Mouse (Mus musculus) limb, embryonic 11.5 days (tissue): ENCODE measurements around the gene Mrpl58. TPM values are rescaled to one million over a fixed set of nuclear protein-coding genes. Genes with fewer than 3 reads are reported as not detected.

Source experiments
- ATAC-seq: fragments of 200-750 bp; cut with Nextera tagmentation; 2 replicates; pipeline ENCODE4 v1.8.0; 2017; ENCODE audit warnings: low read depth; ENCODE audit not compliant: insufficient number of reproducible peaks, low FRiP score, low TSS enrichment
- DNase-seq: peaks from one replicate; pipeline ENCODE4 v3.0.0-alpha.2; 2015; ENCODE audit warnings: low spot score
- H3K27ac ChIP-seq: fragments of 300-500 bp; sonication (generic); replicated peaks from 2 replicates; pipeline ENCODE4 v1.5.1; 2014; ENCODE audit warnings: low read depth, mild to moderate bottlenecking, low read length
- H3K27me3 ChIP-seq: fragments of 300-500 bp; sonication (generic); 2 replicates; pipeline ENCODE4 v1.6.1; 2014; ENCODE audit warnings: mild to moderate bottlenecking, low read length, mixed read lengths; ENCODE audit not compliant: control insufficient read depth, insufficient read depth
- H3K36me3 ChIP-seq: fragments of 300-500 bp; sonication (generic); 2 replicates; pipeline ENCODE4 v1.6.1; 2014; ENCODE audit warnings: mild to moderate bottlenecking, low read length, moderate library complexity, mixed read lengths; ENCODE audit not compliant: control insufficient read depth, insufficient read depth
- H3K4me1 ChIP-seq: fragments of 300-500 bp; sonication (generic); 2 replicates; pipeline ENCODE4 v1.6.1; 2014; ENCODE audit warnings: low read length, mixed read lengths; ENCODE audit not compliant: control insufficient read depth, insufficient read depth
- H3K4me2 ChIP-seq: fragments of 300-500 bp; sonication (generic); 2 replicates; pipeline ENCODE4 v1.6.1; 2014; ENCODE audit warnings: low read depth, mild to moderate bottlenecking, moderate library complexity; ENCODE audit not compliant: severe bottlenecking
- H3K4me3 ChIP-seq: fragments of 300-500 bp; sonication (generic); 2 replicates; pipeline ENCODE4 v1.5.1; 2014; ENCODE audit warnings: low read depth, low read length
- H3K9ac ChIP-seq: fragments of 300-500 bp; sonication (generic); 2 replicates; pipeline ENCODE4 v1.6.1; 2014; ENCODE audit warnings: mild to moderate bottlenecking, low read length
- H3K9me3 ChIP-seq: fragments of 300-500 bp; sonication (generic); 2 replicates; pipeline ENCODE4 v1.6.1; 2016; ENCODE audit warnings: low read length; ENCODE audit not compliant: control insufficient read depth
- WGBS: fragments of 180-500 bp; shearing (Covaris S2); extraction: QIAGEN DNeasy Blood & Tissue Kit; methylation state at CpG from one replicate; pipeline ENCODE4 v1.1.7; 2014; 5-methylcytosine and 5-hydroxymethylcytosine counted together
- polyA plus RNA-seq: library from polyadenylated mRNA; unstranded; fragments of >200 nt; fragmentation: Nextera tagmentation; extraction: Ambion mirVana; gene quantifications from 2 replicates; pipeline ENCODE4 v1.2.1, GENCODE M21; 2014

Gene Mrpl58
- polyA plus RNA-seq, 1 experiment from 2014 or later: 187 TPM

- Histone ChIP-seq H3K9ac (no peak overlapping the region), H3K27me3 (no peaks in the 10 kb centered on the region), H3K4me2 (no peak overlapping the region), H3K36me3 (peaks cover 11% of the 10 kb centered on the region), H3K9me3 (no peaks in the 10 kb centered on the region), H3K4me3 (no peak overlapping the region), H3K27ac (no peak overlapping the region), H3K4me1 (no peaks in the 10 kb centered on the region)
- WGBS: 94% methylated on average over 7 of the region's 7 CpGs
- DNase-seq (no peak), ATAC-seq (no peak)
These were observed 12.2 kb upstream of the Mrpl58 start for GRCm38 (mm10) chr11:115391358-115391757.

- no peak overlapping the region for H3K4me2 ChIP-seq
- 54% methylated on average over 34 of the region's 34 CpGs for WGBS
- H3K9me3 ChIP-seq: no peaks in the 10 kb centered on the region
- no peaks in the 10 kb centered on the region for H3K4me1 ChIP-seq
- H3K27ac ChIP-seq: no peak overlapping the region
- peaks cover 11% of the 10 kb centered on the region for H3K36me3 ChIP-seq
- H3K4me3 ChIP-seq: no peak overlapping the region
- ATAC-seq (no peak), DNase-seq (peak; percentile 36)
- no peaks in the 10 kb centered on the region for H3K27me3 ChIP-seq
- no peak overlapping the region for H3K9ac ChIP-seq
These were observed 9.7 kb upstream of the Mrpl58 start for GRCm38 (mm10) chr11:115393721-115394325.

GRCm38 (mm10) chr11:115398085-115398484, 5.5 kb upstream of the Mrpl58 start:
- ATAC-seq: no peak
- peaks cover 4% of the 10 kb centered on the region; the same call in 1 of the 2 replicates for H3K36me3 ChIP-seq
- H3K4me2 ChIP-seq: no peak overlapping the region
- H3K4me1 ChIP-seq: no peaks in the 10 kb centered on the region
- no peak overlapping the region for H3K9ac ChIP-seq
- H3K27ac ChIP-seq: no peak overlapping the region
- no peak overlapping the region for H3K4me3 ChIP-seq
- WGBS: 76% methylated on average over 7 of the region's 7 CpGs
- no peak for DNase-seq
- H3K9me3 ChIP-seq: no peaks in the 10 kb centered on the region
- H3K27me3 ChIP-seq: no peaks in the 10 kb centered on the region

DNA sequence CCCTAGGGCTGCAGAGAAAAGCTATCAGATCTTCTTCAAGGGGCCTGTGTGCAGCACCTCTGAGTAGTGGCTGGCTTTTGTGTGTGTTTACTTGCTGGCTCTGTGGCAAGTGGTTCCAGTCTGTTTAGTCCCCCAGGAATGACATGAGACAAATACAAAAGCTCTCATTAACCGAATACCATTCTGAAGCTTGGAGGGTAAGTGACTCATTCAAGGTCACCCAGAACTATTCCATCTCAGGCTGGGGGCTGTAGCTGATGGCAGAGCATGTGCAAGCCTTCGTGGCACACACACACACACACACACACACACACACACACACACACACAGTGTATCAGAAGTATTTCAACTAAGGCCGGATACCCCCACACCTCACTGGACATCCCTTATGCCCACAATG, 3.4 kb upstream of the Mrpl58 start:
- ATAC-seq: no peak
- H3K4me2 ChIP-seq: no peak overlapping the region
- no peaks in the 10 kb centered on the region for H3K27me3 ChIP-seq
- H3K9me3 ChIP-seq: no peaks in the 10 kb centered on the region
- H3K4me3 ChIP-seq: no peak overlapping the region
- no peaks in the 10 kb centered on the region for H3K36me3 ChIP-seq
- H3K9ac ChIP-seq: no peak overlapping the region
- no peaks in the 10 kb centered on the region for H3K4me1 ChIP-seq
- no peak for DNase-seq
- H3K27ac ChIP-seq: no peak overlapping the region
- 87% methylated on average over 3 of the region's 3 CpGs for WGBS

GRCm38 (mm10) chr11:115400630-115401391, 2.7 kb upstream of the Mrpl58 start:
- no peak overlapping the region for H3K4me2 ChIP-seq
- WGBS: 58% methylated on average over 11 of the region's 11 CpGs
- DNase-seq: no peak
- H3K27ac ChIP-seq: no peak overlapping the region
- H3K9ac ChIP-seq: no peak overlapping the region
- no peak overlapping the region for H3K4me3 ChIP-seq
- H3K9me3 ChIP-seq: no peaks in the 10 kb centered on the region
- H3K4me1 ChIP-seq: no peaks in the 10 kb centered on the region
- no peaks in the 10 kb centered on the region for H3K36me3 ChIP-seq
- H3K27me3 ChIP-seq: no peaks in the 10 kb centered on the region
- no peak for ATAC-seq

DNA sequence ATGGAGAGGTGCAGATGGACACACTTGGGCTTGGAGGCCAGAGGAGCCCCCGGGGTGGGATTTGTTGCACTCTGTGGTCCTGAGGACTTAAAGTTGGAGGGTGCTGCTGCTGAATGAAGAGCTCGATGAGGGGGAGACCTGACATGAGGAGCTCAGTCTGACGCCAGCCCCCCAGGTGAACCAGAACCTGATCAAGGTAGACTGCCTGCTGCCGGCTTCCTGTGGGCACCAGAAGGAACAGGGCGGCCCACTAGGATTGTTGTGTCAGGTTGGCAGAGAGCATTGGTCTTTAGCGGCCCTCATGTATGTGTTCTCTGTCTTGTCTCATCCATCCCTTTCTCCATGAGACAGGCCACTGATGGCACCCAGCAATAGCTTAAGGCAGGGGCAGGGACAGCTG, 2.2 kb downstream of the Mrpl58 start:
- 95% methylated on average over 6 of the region's 6 CpGs for WGBS
- Histone ChIP-seq H3K4me1 (peaks cover under 1% of the 10 kb centered on the region; the same call in 1 of the 2 replicates), H3K9me3 (no peaks in the 10 kb centered on the region), H3K4me2 (no peak overlapping the region), H3K9ac (no peak overlapping the region), H3K27ac (no peak overlapping the region), H3K4me3 (no peak overlapping the region), H3K36me3 (peaks cover 7% of the 10 kb centered on the region), H3K27me3 (no peaks in the 10 kb centered on the region)
- DNase-seq (no peak), ATAC-seq (no peak)

DNA sequence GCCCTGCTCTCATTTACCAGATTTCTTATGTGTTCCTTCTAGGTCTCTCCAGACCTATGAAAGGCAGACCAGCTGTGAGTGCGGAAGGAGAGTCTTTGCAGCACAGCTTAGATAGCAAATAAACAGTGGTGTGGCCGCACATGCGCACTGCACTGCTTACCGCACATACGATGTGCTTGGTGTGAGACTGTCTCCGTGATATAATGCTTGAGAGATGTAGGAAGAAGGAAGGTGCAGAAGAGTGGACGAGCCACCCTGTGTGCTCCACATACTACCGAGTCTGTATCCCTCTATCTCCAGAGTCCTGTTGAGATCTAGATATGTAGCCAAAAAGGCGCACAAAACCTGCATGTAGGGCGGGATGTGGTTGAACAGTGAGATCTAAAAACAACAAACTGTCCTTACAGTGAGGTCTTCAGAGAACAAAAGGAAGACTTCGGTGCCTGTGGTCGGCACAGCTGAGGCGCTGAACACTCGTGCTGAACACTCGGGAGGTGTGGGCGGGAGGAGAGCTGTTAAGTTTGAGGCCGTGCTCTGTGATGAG, 3.4 kb downstream of the Mrpl58 start:
- Histone ChIP-seq H3K4me1 (peaks cover 10% of the 10 kb centered on the region), H3K27ac (no peak overlapping the region), H3K36me3 (peaks cover 8% of the 10 kb centered on the region), H3K9me3 (no peaks in the 10 kb centered on the region), H3K9ac (no peak overlapping the region), H3K27me3 (no peaks in the 10 kb centered on the region), H3K4me3 (no peak overlapping the region), H3K4me2 (no peak overlapping the region)
- DNase-seq: no peak
- ATAC-seq: no peak
- WGBS: 97% methylated on average over 17 of the region's 17 CpGs

DNA sequence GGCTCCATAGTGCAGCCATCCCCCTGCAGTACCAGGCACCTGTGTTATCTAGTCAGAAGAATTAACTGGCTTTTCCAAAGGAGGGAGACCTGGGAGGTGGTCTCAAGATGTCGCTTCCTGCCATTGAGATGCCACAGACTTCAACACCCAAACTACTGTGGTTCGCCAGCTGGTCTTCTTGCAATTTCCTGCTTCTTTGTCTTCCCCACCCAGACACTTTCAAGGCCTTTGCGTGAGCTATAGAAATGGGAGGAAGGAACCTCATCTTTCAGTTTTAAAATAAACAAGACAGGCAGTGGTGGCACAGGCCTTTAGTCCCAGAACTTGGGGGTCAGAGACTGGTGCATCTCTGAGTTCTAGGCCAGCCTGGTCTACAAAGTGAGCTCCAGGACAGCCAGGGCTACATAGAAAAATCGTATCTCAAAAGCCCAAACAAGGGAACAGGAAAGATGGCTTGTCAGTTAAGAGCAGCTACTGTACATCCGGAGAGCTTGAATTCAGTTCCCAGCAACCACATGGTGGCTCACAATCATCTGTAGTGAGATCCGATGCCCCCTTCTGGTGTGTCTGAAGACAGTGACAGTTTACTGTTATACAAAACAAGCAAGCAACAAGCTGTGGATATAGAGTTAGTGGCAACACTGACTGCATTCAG, 4.8 kb downstream of the Mrpl58 start:
- peaks cover 8% of the 10 kb centered on the region for H3K36me3 ChIP-seq
- no peaks in the 10 kb centered on the region for H3K9me3 ChIP-seq
- ATAC-seq: no peak
- no peak overlapping the region for H3K4me2 ChIP-seq
- no peak overlapping the region for H3K27ac ChIP-seq
- H3K4me3 ChIP-seq: no peak overlapping the region
- DNase-seq: no peak
- no peaks in the 10 kb centered on the region for H3K27me3 ChIP-seq
- H3K9ac ChIP-seq: no peak overlapping the region
- 88% methylated on average over 6 of the region's 6 CpGs for WGBS
- peaks cover 15% of the 10 kb centered on the region for H3K4me1 ChIP-seq
